Mouse (Mus musculus): ENCODE data around the gene Sncg. TPM values are rescaled to one million over a fixed set of nuclear protein-coding genes. Genes with fewer than 3 reads are reported as not detected.
"Not testable (repeated sequence)": the region's sequence is repeated elsewhere in the genome, so short reads cannot be mapped to it uniquely, and the experiment has no call there.

Sncg gene
- polyA plus RNA-seq, 1 experiment from 2014 or later = 7.5 TPM

GRCm38 (mm10) chr14:34364254-34365146, 10.1 kb downstream of the Sncg start:
- H3K9ac ChIP-seq = peak overlapping the region; percentile 49; the same call in 1 of the 2 replicates
- ATAC-seq (ENCODE audit: low FRiP score) = peak; percentile 66
- 75% methylated on average over 15 of the region's 15 CpGs for WGBS
- H3K9me3 ChIP-seq; H3K27ac ChIP-seq; H3K4me1 ChIP-seq; H3K36me3 ChIP-seq (replicated peaks): not testable (repeated sequence)
- H3K4me3 ChIP-seq (replicated peaks) = peak overlapping the region; percentile 42
- H3K27me3 ChIP-seq = peaks cover 16% of the 10 kb centered on the region
- peak overlapping the region; percentile 71 for H3K4me2 ChIP-seq

- H3K27me3 ChIP-seq = peaks cover 16% of the 10 kb centered on the region
- peak overlapping the region; percentile 71 for H3K4me2 ChIP-seq
- under 1% methylated on average over 32 of the region's 32 CpGs for WGBS
- no peaks in the 10 kb centered on the region for H3K9me3 ChIP-seq
- peak; percentile 78 for ATAC-seq (ENCODE audit: low FRiP score)
- H3K4me3 ChIP-seq (replicated peaks) = peak overlapping the region; percentile 42
- no peak overlapping the region for H3K27ac ChIP-seq
- H3K36me3 ChIP-seq (replicated peaks) = no peaks in the 10 kb centered on the region
- peaks cover 7% of the 10 kb centered on the region for H3K4me1 ChIP-seq
- H3K9ac ChIP-seq = peak overlapping the region; percentile 49
These were observed 10.9 kb downstream of the Sncg start for GRCm38 (mm10) chr14:34363490-34364253.

GRCm38 (mm10) chr14:34362726-34363445, 11.7 kb downstream of the Sncg start:
- H3K36me3 ChIP-seq (replicated peaks) = no peaks in the 10 kb centered on the region
- 31% methylated on average over 18 of the region's 18 CpGs for WGBS
- peak; percentile 62 for ATAC-seq (ENCODE audit: low FRiP score)

GRCm38 (mm10) chr14:34362135-34362534, 12.5 kb downstream of the Sncg start:
- peaks cover 7% of the 10 kb centered on the region for H3K4me1 ChIP-seq
- no peaks in the 10 kb centered on the region for H3K9me3 ChIP-seq
- H3K36me3 ChIP-seq (replicated peaks) = no peaks in the 10 kb centered on the region
- peaks cover 20% of the 10 kb centered on the region for H3K27me3 ChIP-seq
- H3K4me3 ChIP-seq (replicated peaks) = no peak overlapping the region
- 80% methylated on average over 4 of the region's 4 CpGs for WGBS
- H3K27ac ChIP-seq = no peak overlapping the region
- ATAC-seq (ENCODE audit: low FRiP score) = no peak
- no peak overlapping the region for H3K9ac ChIP-seq
- H3K4me2 ChIP-seq = no peak overlapping the region

More at GRCm38 (mm10) chr14:34362726-34363445, 11.7 kb downstream of the Sncg start:
- Histone ChIP-seq H3K9me3 (no peaks in the 10 kb centered on the region), H3K4me2 (peak overlapping the region; percentile 71), H3K9ac (no peak overlapping the region), H3K4me1 (peaks cover 7% of the 10 kb centered on the region), H3K4me3 (replicated peaks) (peak overlapping the region; percentile 42), H3K27ac (no peak overlapping the region), H3K27me3 (peaks cover 16% of the 10 kb centered on the region)

- WGBS = 45% methylated on average over 6 of the region's 6 CpGs
- Histone ChIP-seq H3K27me3 (peaks cover 20% of the 10 kb centered on the region), H3K9ac (no peak overlapping the region), H3K4me3 (replicated peaks) (no peak overlapping the region), H3K36me3 (replicated peaks) (no peaks in the 10 kb centered on the region), H3K4me2 (no peak overlapping the region), H3K27ac (no peak overlapping the region), H3K9me3 (no peaks in the 10 kb centered on the region), H3K4me1 (peaks cover 7% of the 10 kb centered on the region)
- no peak for ATAC-seq (ENCODE audit: low FRiP score)
These were observed 14.3 kb downstream of the Sncg start for GRCm38 (mm10) chr14:34360251-34360650.

GRCm38 (mm10) chr14:34359676-34360244, 14.8 kb downstream of the Sncg start:
- Histone ChIP-seq H3K27me3 (peaks cover 20% of the 10 kb centered on the region), H3K4me1 (peaks cover 7% of the 10 kb centered on the region), H3K4me3 (replicated peaks) (no peak overlapping the region), H3K4me2 (no peak overlapping the region), H3K9ac (no peak overlapping the region), H3K27ac (no peak overlapping the region), H3K9me3 (no peaks in the 10 kb centered on the region), H3K36me3 (replicated peaks) (no peaks in the 10 kb centered on the region)
- ATAC-seq (ENCODE audit: low FRiP score) = no peak
- 28% methylated on average over 5 of the region's 5 CpGs for WGBS

GRCm38 (mm10) chr14:34357671-34358455, 16.7 kb downstream of the Sncg start:
- Histone ChIP-seq H3K9ac (no peak overlapping the region), H3K4me1 (no peaks in the 10 kb centered on the region), H3K9me3 (no peaks in the 10 kb centered on the region), H3K4me3 (replicated peaks) (no peak overlapping the region), H3K27ac (no peak overlapping the region), H3K4me2 (no peak overlapping the region), H3K27me3 (peaks cover 15% of the 10 kb centered on the region; the same call in 1 of the 2 replicates), H3K36me3 (replicated peaks) (no peaks in the 10 kb centered on the region)
- 84% methylated on average over 7 of the region's 7 CpGs for WGBS
- no peak for ATAC-seq (ENCODE audit: low FRiP score)

- no peak within 1 kb of the TSS for H3K27ac ChIP-seq
- no peak for ATAC-seq (ENCODE audit: low FRiP score)
These were observed 19.3 kb downstream of the Sncg start, which contains the start of gene Fam25c for GRCm38 (mm10) chr14:34355301-34355700. Gene Fam25c, minus strand, starts transcription at chr14:34355433.

GRCm38 (mm10) chr14:34354456-34354855, 20.1 kb downstream of the Sncg start:
- Histone ChIP-seq H3K9me3 (no peaks in the 10 kb centered on the region), H3K9ac (no peak overlapping the region), H3K4me2 (no peak overlapping the region), H3K4me1 (no peaks in the 10 kb centered on the region), H3K36me3 (replicated peaks) (no peaks in the 10 kb centered on the region), H3K4me3 (replicated peaks) (no peak overlapping the region), H3K27me3 (0 out of 2 replicates have a peak, but pooled peaks cover 5% of the 10 kb centered on the region), H3K27ac (no peak overlapping the region)
- ATAC-seq (ENCODE audit: low FRiP score) = no peak
- 88% methylated on average over 4 of the region's 4 CpGs for WGBS

More at GRCm38 (mm10) chr14:34355301-34355700, 19.3 kb downstream of the Sncg start, which contains the start of gene Fam25c:
- Histone ChIP-seq H3K9me3 (no peaks in the 10 kb centered on the region), H3K27me3 (0 out of 2 replicates have a peak, but pooled peaks cover 5% of the 10 kb centered on the region), H3K9ac (no peak within 1 kb of the TSS), H3K4me1 (no peaks in the 10 kb centered on the region), H3K4me2 (no peak within 1 kb of the TSS), H3K4me3 (replicated peaks) (no peak within 1 kb of the TSS), H3K36me3 (replicated peaks) (no peaks in the 10 kb centered on the region)
- WGBS = 87% methylated on average over 6 of the region's 6 CpGs

GRCm38 (mm10) chr14:34353326-34353725, 21.3 kb downstream of the Sncg start:
- no peak for ATAC-seq (ENCODE audit: low FRiP score)
- Histone ChIP-seq H3K9me3 (no peaks in the 10 kb centered on the region), H3K9ac (no peak overlapping the region), H3K27ac (no peak overlapping the region), H3K4me1 (no peaks in the 10 kb centered on the region), H3K27me3 (0 out of 2 replicates have a peak, but pooled peaks cover 5% of the 10 kb centered on the region), H3K4me2 (no peak overlapping the region), H3K36me3 (replicated peaks) (no peaks in the 10 kb centered on the region), H3K4me3 (replicated peaks) (no peak overlapping the region)
- 84% methylated on average over 3 of the region's 3 CpGs for WGBS

GRCm38 (mm10) chr14:34352523-34352922, 22.1 kb downstream of the Sncg start:
- Histone ChIP-seq H3K9ac (no peak overlapping the region), H3K27me3 (0 out of 2 replicates have a peak, but pooled peaks cover under 1% of the 10 kb centered on the region), H3K4me2 (no peak overlapping the region), H3K4me3 (replicated peaks) (no peak overlapping the region), H3K27ac (no peak overlapping the region), H3K4me1 (no peaks in the 10 kb centered on the region), H3K36me3 (replicated peaks) (no peaks in the 10 kb centered on the region), H3K9me3 (no peaks in the 10 kb centered on the region)
- WGBS = 72% methylated on average over 6 of the region's 6 CpGs
- no peak for ATAC-seq (ENCODE audit: low FRiP score)

All from forebrain, embryonic 12.5 days (tissue).